Mouse (Mus musculus) forebrain, embryonic 14.5 days (tissue): ENCODE data around the gene E130308A19Rik. TPM values are rescaled to one million over a fixed set of nuclear protein-coding genes. Genes with fewer than 3 reads are reported as not detected.

ENCODE experiments used
- ATAC-seq: fragments of 200-750 bp; cut with Nextera tagmentation; 2 replicates; pipeline ENCODE4 v1.8.0; 2017; ENCODE audit warnings: mild to moderate bottlenecking, moderate library complexity
- DNase-seq: peaks from one replicate; pipeline ENCODE4 v3.0.0-alpha.2; 2015; ENCODE audit warnings: low spot score
- H3K27ac ChIP-seq: fragments of 300-500 bp; sonication (generic); 2 replicates; pipeline ENCODE4 v1.5.1; 2014; ENCODE audit warnings: low read depth, mild to moderate bottlenecking, control low read depth, low read length, moderate library complexity
- H3K27me3 ChIP-seq: fragments of 300-500 bp; sonication (generic); replicated peaks from 2 replicates; pipeline ENCODE4 v1.6.1; 2014; ENCODE audit warnings: low read length, control low read depth, mixed read lengths; ENCODE audit not compliant: control insufficient read depth, insufficient read depth
- H3K36me3 ChIP-seq: fragments of 300-500 bp; sonication (generic); 2 replicates; pipeline ENCODE4 v1.6.1; 2014; ENCODE audit warnings: low read length, control low read depth; ENCODE audit not compliant: control insufficient read depth, insufficient read depth
- H3K4me1 ChIP-seq: fragments of 300-500 bp; sonication (generic); 2 replicates; pipeline ENCODE4 v1.6.1; 2014; ENCODE audit warnings: antibody characterized with exemption, low read length, control low read depth; ENCODE audit not compliant: control insufficient read depth, insufficient read depth
- H3K4me2 ChIP-seq: fragments of 300-500 bp; sonication (generic); 2 replicates; pipeline ENCODE4 v1.6.1; 2014; ENCODE audit warnings: mild to moderate bottlenecking, control low read depth, low read length
- H3K4me3 ChIP-seq: fragments of 300-500 bp; sonication (generic); 2 replicates; pipeline ENCODE4 v1.5.1; 2014; ENCODE audit warnings: low read depth, low read length, control low read depth
- H3K9ac ChIP-seq: fragments of 300-500 bp; sonication (generic); 2 replicates; pipeline ENCODE4 v1.6.1; 2014; ENCODE audit warnings: mild to moderate bottlenecking, low read length, control low read depth, moderate library complexity
- H3K9me3 ChIP-seq: fragments of 300-500 bp; sonication (generic); replicated peaks from 2 replicates; pipeline ENCODE4 v1.6.1; 2016; ENCODE audit warnings: low read length, control low read depth, mixed read lengths; ENCODE audit not compliant: control insufficient read depth
- WGBS: fragments of 180-500 bp; shearing (Covaris S2); extraction: QIAGEN DNeasy Blood & Tissue Kit; methylation state at CpG from one replicate; pipeline ENCODE4 v1.1.7; 2014; 5-methylcytosine and 5-hydroxymethylcytosine counted together
- polyA plus RNA-seq: library from polyadenylated mRNA; unstranded; fragments of >200 nt; fragmentation: Nextera tagmentation; extraction: Ambion mirVana; gene quantifications from 2 replicates; pipeline ENCODE4 v1.2.1, GENCODE M21; 2014

Gene E130308A19Rik
- polyA plus RNA-seq, 1 experiment from 2014 or later, result 22.6 TPM

- H3K36me3 ChIP-seq, result no peaks in the 10 kb centered on the region
- ATAC-seq, result no peak; the same call in 1 of the 2 replicates
- peak; percentile 79 for DNase-seq
- H3K9ac ChIP-seq, result no peak overlapping the region
- 8% methylated on average over 7 of the region's 7 CpGs for WGBS
- no peak overlapping the region for H3K4me3 ChIP-seq
- H3K27ac ChIP-seq, result no peak overlapping the region
- no peaks in the 10 kb centered on the region for H3K27me3 ChIP-seq
- peaks cover 13% of the 10 kb centered on the region; the same call in 1 of the 2 replicates for H3K4me1 ChIP-seq
- no peaks in the 10 kb centered on the region for H3K9me3 ChIP-seq
- H3K4me2 ChIP-seq, result no peak overlapping the region
Observed at GRCm38 (mm10) chr4:59629076-59629874, 3.3 kb downstream of the E130308A19Rik start.

- WGBS, result 61% methylated on average over 9 of the region's 9 CpGs
- ATAC-seq (no peak), DNase-seq (no peak)
- no peaks in the 10 kb centered on the region for H3K9me3 ChIP-seq
- no peaks in the 10 kb centered on the region for H3K36me3 ChIP-seq
- no peak overlapping the region for H3K27ac ChIP-seq
- no peak overlapping the region for H3K4me2 ChIP-seq
- H3K9ac ChIP-seq, result no peak overlapping the region
- H3K27me3 ChIP-seq, result no peaks in the 10 kb centered on the region
- peaks cover 13% of the 10 kb centered on the region; the same call in 1 of the 2 replicates for H3K4me1 ChIP-seq
- no peak overlapping the region for H3K4me3 ChIP-seq
Observed at GRCm38 (mm10) chr4:59630122-59630521, 4.1 kb downstream of the E130308A19Rik start.

DNA sequence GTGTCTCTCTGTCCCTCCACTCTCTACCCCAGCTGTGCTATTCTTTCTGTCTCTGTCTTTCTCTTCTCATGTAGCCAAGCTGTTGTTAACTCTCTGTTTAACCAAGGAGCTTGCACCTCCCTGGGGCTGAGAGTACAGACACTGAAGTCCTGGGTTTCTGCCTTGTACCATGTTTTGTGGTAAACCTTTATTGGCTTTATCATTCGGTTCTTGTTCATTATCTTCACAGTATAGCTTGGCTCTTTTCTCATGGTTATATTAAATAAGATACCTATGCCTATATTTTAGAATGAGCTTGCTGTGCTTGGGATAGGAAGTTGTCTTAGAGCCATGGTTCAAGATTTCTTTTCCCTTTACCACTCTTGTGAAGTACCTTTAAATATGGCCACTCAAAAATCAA is 8.5 kb downstream of the E130308A19Rik start:
- H3K9ac ChIP-seq, result no peak overlapping the region
- H3K27me3 ChIP-seq, result no peaks in the 10 kb centered on the region
- no peak for ATAC-seq
- H3K4me3 ChIP-seq, result no peak overlapping the region
- H3K36me3 ChIP-seq, result no peaks in the 10 kb centered on the region
- H3K4me1 ChIP-seq, result peaks cover 6% of the 10 kb centered on the region; the same call in 1 of the 2 replicates
- 73% methylated on average over 1 of the region's 1 CpGs for WGBS
- no peaks in the 10 kb centered on the region for H3K9me3 ChIP-seq
- no peak for DNase-seq
- H3K27ac ChIP-seq, result no peak overlapping the region
- no peak overlapping the region for H3K4me2 ChIP-seq

GRCm38 (mm10) chr4:59639163-59639562 is 13.2 kb downstream of the E130308A19Rik start:
- no peak for ATAC-seq
- Histone ChIP-seq H3K4me3 (no peak overlapping the region), H3K27ac (no peak overlapping the region), H3K9ac (no peak overlapping the region), H3K4me2 (no peak overlapping the region), H3K27me3 (no peaks in the 10 kb centered on the region), H3K9me3 (no peaks in the 10 kb centered on the region), H3K4me1 (no peaks in the 10 kb centered on the region), H3K36me3 (no peaks in the 10 kb centered on the region)
- DNase-seq, result no peak

DNA sequence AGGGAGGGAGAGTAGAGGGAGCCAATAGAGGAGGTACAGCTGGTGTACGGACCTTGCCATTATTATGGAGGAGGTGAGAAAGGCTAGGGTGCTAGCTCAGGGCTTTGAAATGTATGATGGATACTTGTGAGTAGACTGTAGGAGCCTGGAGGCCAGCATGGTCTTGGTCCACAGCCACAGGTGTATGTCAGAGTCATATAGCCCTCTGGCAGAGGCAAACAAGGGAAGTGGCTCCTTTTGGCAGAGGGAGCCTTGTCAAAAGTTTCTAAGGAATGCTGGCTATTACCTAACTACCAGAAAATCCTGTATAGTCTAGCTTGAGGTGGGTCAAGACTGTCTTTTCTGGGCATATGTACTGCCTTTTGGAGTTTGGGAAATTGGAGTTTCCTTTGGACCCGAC is 14.7 kb downstream of the E130308A19Rik start:
- no peak for ATAC-seq
- no peak for DNase-seq
- Histone ChIP-seq H3K4me2 (no peak overlapping the region), H3K9ac (no peak overlapping the region), H3K27me3 (no peaks in the 10 kb centered on the region), H3K27ac (no peak overlapping the region), H3K4me3 (no peak overlapping the region), H3K4me1 (no peaks in the 10 kb centered on the region), H3K36me3 (no peaks in the 10 kb centered on the region), H3K9me3 (no peaks in the 10 kb centered on the region)
- WGBS, result 97% methylated on average over 2 of the region's 2 CpGs

DNA sequence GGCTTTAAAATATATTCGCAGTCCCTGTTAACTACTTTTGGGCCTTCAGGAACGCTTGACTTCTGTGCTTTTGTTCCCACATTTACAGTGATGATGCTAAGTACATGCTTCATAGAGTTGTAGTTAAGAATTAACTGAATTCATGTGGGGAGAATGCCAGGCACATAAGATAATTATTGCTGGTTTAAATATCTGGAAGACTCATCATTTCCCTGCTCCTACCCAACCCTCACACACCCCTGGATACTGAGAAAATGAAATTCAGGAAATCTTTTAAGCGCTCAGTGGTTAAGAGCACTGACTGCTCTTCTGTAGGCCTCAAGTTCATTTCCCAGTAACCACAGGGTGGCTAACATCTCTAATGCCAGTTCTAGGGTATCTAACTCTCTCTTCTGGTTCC is 16.0 kb downstream of the E130308A19Rik start:
- no peak overlapping the region for H3K9ac ChIP-seq
- H3K27me3 ChIP-seq, result no peaks in the 10 kb centered on the region
- H3K36me3 ChIP-seq, result no peaks in the 10 kb centered on the region
- DNase-seq (no peak), ATAC-seq (no peak)
- H3K4me1 ChIP-seq, result no peaks in the 10 kb centered on the region
- no peak overlapping the region for H3K27ac ChIP-seq
- no peaks in the 10 kb centered on the region for H3K9me3 ChIP-seq
- WGBS, result 90% methylated on average over 3 of the region's 3 CpGs
- H3K4me2 ChIP-seq, result no peak overlapping the region
- H3K4me3 ChIP-seq, result no peak overlapping the region

DNA sequence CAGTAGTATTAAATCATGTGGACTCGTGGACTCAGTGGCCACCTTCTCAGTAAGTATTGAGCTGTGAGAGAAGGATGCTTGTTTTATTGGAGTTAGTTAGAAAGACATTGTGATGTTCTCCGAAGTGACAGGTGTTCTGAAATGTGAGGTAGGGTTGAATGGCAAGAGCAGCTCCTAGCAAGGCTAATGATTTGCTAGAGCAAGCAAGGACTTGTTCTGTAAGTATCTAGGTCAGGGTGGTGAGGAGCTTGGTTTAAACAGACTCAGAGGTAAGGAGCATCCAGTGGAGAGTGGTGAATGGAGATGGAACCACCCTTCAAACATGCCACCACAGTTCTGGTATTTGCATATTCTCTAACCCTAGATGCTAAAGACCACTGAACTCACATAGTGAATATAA is 16.6 kb downstream of the E130308A19Rik start:
- H3K27me3 ChIP-seq, result no peaks in the 10 kb centered on the region
- no peak for DNase-seq
- H3K27ac ChIP-seq, result no peak overlapping the region
- H3K36me3 ChIP-seq, result no peaks in the 10 kb centered on the region
- H3K9ac ChIP-seq, result no peak overlapping the region
- no peak overlapping the region for H3K4me3 ChIP-seq
- ATAC-seq, result no peak
- no peaks in the 10 kb centered on the region for H3K4me1 ChIP-seq
- WGBS, result 94% methylated on average over 2 of the region's 2 CpGs
- H3K4me2 ChIP-seq, result no peak overlapping the region
- H3K9me3 ChIP-seq, result no peaks in the 10 kb centered on the region

DNA sequence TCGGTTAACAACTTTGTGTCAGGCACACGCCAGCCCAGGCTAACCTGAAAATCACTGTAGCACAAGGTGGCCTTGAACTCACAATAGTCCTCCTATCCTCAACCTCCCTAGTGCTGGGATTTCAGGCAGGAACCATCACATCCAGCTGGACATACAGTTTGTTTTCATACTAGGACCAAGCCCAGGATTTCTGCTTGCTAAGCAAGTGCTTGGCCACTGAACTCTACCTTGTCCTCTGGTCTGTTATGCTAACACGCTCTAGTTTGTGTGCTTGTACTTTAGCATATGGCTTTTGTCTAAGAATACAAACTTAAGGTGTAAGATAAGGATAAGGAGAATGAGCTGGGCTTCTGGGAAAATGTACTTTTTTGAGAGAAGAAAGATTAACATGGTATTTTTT is 18.4 kb downstream of the E130308A19Rik start:
- DNase-seq (no peak), ATAC-seq (peak; percentile 35; the same call in 1 of the 2 replicates)
- H3K9me3 ChIP-seq, result no peaks in the 10 kb centered on the region
- no peaks in the 10 kb centered on the region for H3K4me1 ChIP-seq
- no peaks in the 10 kb centered on the region for H3K36me3 ChIP-seq
- H3K4me2 ChIP-seq, result no peak overlapping the region
- no peaks in the 10 kb centered on the region for H3K27me3 ChIP-seq
- H3K27ac ChIP-seq, result no peak overlapping the region
- 83% methylated on average over 3 of the region's 3 CpGs for WGBS
- no peak overlapping the region for H3K9ac ChIP-seq
- no peak overlapping the region for H3K4me3 ChIP-seq

DNA sequence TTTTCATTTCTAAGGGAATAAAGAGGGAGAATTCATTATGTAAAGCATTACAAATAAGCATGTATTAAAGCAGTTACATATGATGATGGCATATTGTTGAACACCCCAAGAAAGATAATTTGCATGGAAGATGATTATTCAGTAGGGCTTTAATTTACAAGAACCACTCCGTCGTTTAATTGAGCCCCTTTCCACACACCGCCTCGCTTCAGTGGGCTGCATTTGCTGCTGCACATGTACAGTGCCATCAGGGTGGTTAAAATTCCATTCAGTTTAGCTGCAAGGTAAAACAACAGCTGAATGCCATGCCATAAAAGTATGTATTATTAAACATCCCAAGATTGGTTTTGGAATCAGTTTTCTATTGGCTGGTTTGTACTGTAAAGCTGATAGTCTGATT is 19.0 kb downstream of the E130308A19Rik start:
- Histone ChIP-seq H3K4me2 (no peak overlapping the region), H3K27me3 (no peaks in the 10 kb centered on the region), H3K4me3 (no peak overlapping the region), H3K36me3 (no peaks in the 10 kb centered on the region), H3K9me3 (no peaks in the 10 kb centered on the region), H3K27ac (no peak overlapping the region), H3K9ac (no peak overlapping the region), H3K4me1 (no peaks in the 10 kb centered on the region)
- DNase-seq (peak; percentile 61), ATAC-seq (peak; percentile 85)
- WGBS, result 34% methylated on average over 4 of the region's 4 CpGs
